Mouse (Mus musculus) left cerebral cortex, postnatal 4 days (tissue): ENCODE results near the gene Abcb9. TPM values are rescaled to one million over a fixed set of nuclear protein-coding genes. Genes with fewer than 3 reads are reported as not detected.

ENCODE experiments used
- DNase-seq: peaks from one replicate; pipeline ENCODE4 v3.0.0-alpha.2; 2022
- intact Hi-C: fragments of 180-260 bp; cut with DNase I; formaldehyde crosslinking; loops from one replicate; pipeline ENCODE4 v1.15.1; 2025
- total RNA-seq, 2 experiments: library from RNA; stranded (reverse); gene quantifications; 2 replicates each; pipeline ENCODE4 v1.2.3; 2021

Gene Abcb9
- total RNA-seq, 2 experiments from 2014 or later = 26.5 to 28.8 TPM

- DNase-seq = no peak
- intact Hi-C loops = no loop called here
Observed at GRCm38 (mm10) chr5:124093852-124094604, 1.6 kb downstream of the Abcb9 start.

- intact Hi-C loops = no loop called here
- DNase-seq = peak; percentile 53
Observed at GRCm38 (mm10) chr5:124093120-124093794, 2.3 kb downstream of the Abcb9 start.

GRCm38 (mm10) chr5:124091951-124092406 is 3.6 kb downstream of the Abcb9 start:
- no peak for DNase-seq
- intact Hi-C loops = no loop called here

GRCm38 (mm10) chr5:124089868-124090267 is 5.7 kb downstream of the Abcb9 start:
- intact Hi-C loops = no loop called here
- no peak for DNase-seq

- no peak for DNase-seq
- intact Hi-C loops = no loop called here
Observed at GRCm38 (mm10) chr5:124086876-124087275, 8.7 kb downstream of the Abcb9 start.

- intact Hi-C loops = loop anchor here (1.0 to 2.0 kb wide), 2 partner anchors 85 to 138 kb away; no protein-coding TSS in a partner anchor
Observed at GRCm38 (mm10) chr5:124085513-124085912, 10.1 kb downstream of the Abcb9 start.

GRCm38 (mm10) chr5:124084588-124085173 is 10.9 kb downstream of the Abcb9 start:
- intact Hi-C loops = loop anchor here (1.0 to 2.0 kb wide), 2 partner anchors 84 to 137 kb away; no protein-coding TSS in a partner anchor
- DNase-seq = peak; percentile 89

More at GRCm38 (mm10) chr5:124085513-124085912, 10.1 kb downstream of the Abcb9 start:
- DNase-seq = no peak

GRCm38 (mm10) chr5:124083850-124084587 is 11.6 kb downstream of the Abcb9 start:
- no peak for DNase-seq
- intact Hi-C loops = loop anchor here (2.0 kb wide), 1 partner anchor 83 kb away; no protein-coding TSS in a partner anchor

GRCm38 (mm10) chr5:124082941-124083688 is 12.5 kb downstream of the Abcb9 start:
- no peak for DNase-seq
- intact Hi-C loops = no loop called here

- intact Hi-C loops = no loop called here
Observed at GRCm38 (mm10) chr5:124082447-124082846, 13.2 kb downstream of the Abcb9 start.

GRCm38 (mm10) chr5:124079880-124080279 is 15.7 kb downstream of the Abcb9 start:
- intact Hi-C loops = no loop called here
- no peak for DNase-seq

More at GRCm38 (mm10) chr5:124082447-124082846, 13.2 kb downstream of the Abcb9 start:
- DNase-seq = no peak

- intact Hi-C loops = no loop called here
- DNase-seq = peak; percentile 90
Observed at GRCm38 (mm10) chr5:124078794-124079416, 16.7 kb downstream of the Abcb9 start.

GRCm38 (mm10) chr5:124077856-124078460 is 17.6 kb downstream of the Abcb9 start:
- DNase-seq = peak; percentile 45
- intact Hi-C loops = no loop called here

- DNase-seq = no peak
- intact Hi-C loops = no loop called here
Observed at GRCm38 (mm10) chr5:124077241-124077640, 18.4 kb downstream of the Abcb9 start.

GRCm38 (mm10) chr5:124076559-124076958 is 19.0 kb downstream of the Abcb9 start:
- DNase-seq = no peak
- intact Hi-C loops = no loop called here

GRCm38 (mm10) chr5:124075716-124076115 is 19.9 kb downstream of the Abcb9 start:
- intact Hi-C loops = no loop called here
- no peak for DNase-seq

- intact Hi-C loops = no loop called here
Observed at GRCm38 (mm10) chr5:124074845-124075307, 20.7 kb downstream of the Abcb9 start.

GRCm38 (mm10) chr5:124073682-124074081 is 21.9 kb downstream of the Abcb9 start:
- intact Hi-C loops = no loop called here
- peak; percentile 56 for DNase-seq

More at GRCm38 (mm10) chr5:124074845-124075307, 20.7 kb downstream of the Abcb9 start:
- DNase-seq = no peak

- DNase-seq = no peak
- intact Hi-C loops = no loop called here
Observed at GRCm38 (mm10) chr5:124069657-124070056, 25.9 kb downstream of the Abcb9 start.
